Mouse (Mus musculus) small intestine, adult 10 weeks (tissue): ENCODE results near the gene Trim5. TPM values are rescaled to one million over a fixed set of nuclear protein-coding genes. Genes with fewer than 3 reads are reported as not detected.

Experiments used
- polyA plus RNA-seq: library from polyadenylated mRNA; stranded (reverse); fragments of 350-450 nt; fragmentation: Illumina TruSeq; extraction: RNeasy Lipid Tissue Mini Kit (QIAGEN cat#74804); gene quantifications from one replicate; pipeline ENCODE4 v1.2.3, GENCODE M21; 2014; ENCODE audit warnings: low replicate concordance

The Trim5 gene
- 27.1 TPM for polyA plus RNA-seq

DNA sequence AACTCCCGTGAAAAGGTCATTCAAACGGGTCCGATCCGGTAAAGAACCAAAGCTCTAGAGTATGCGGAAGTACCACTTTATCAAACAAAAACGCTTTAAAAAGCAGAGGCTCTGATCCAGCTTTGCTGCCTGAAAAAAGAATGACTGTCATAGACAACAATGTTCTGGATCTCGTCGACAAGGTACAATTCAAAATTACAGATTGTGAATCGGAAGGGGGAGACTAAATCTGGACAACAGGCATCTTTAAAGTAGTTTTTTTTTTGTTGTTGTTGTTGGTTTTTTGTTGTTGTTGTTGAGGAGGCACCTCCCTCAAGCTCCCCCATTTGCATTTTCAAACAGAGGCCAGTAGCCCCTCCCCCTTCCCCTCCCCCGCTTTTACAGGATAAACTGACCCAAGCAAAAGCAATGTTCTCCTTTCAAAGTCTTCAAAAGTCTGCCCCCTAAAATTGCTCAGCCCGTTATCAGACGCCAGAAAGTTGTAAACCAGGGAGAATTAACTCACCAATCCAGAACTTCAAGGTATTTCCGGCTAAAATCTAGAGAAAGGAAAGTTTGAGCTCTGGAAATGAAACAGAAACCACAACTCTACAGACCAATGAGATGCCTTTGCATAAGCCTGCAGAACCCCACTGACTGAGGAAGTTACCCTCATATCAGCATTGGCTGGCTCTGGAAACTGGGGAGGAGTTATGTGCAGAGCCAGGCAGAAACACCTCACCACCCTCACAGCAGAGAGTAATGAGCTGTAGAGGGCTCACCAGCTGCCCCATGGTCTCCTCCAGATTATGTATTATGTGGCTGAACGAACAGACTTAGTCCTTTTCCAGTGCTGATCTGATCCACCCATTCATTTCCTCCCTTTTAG is at the start of gene Trim5:
Gene Trim5 (minus strand): TSS at position 519 of the 868 bp plus-strand sequence.

DNA sequence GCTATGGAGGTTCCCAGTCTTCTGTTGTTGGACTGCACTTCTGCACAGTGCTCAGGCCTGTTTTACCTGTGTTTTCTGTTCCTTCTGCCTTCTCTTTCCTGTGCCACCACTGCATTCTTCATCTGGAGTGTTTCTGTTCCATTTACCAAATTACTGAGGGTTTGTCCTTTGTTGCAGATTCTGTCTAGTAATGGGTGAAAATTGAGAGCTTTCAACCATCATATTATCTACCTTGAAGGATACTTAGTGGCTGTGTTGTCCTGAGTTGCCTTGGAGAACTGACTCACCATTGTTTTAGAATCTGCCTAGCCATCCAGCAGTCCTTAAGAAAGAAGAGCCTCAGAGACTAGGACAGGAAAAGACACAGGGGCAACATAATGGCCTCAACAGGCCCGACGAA is 41.3 kb upstream of the Trim5 start, which contains the start of gene Trim34b:
Gene Trim34b (plus strand): TSS at position 301 of the 400 bp plus-strand sequence.

DNA sequence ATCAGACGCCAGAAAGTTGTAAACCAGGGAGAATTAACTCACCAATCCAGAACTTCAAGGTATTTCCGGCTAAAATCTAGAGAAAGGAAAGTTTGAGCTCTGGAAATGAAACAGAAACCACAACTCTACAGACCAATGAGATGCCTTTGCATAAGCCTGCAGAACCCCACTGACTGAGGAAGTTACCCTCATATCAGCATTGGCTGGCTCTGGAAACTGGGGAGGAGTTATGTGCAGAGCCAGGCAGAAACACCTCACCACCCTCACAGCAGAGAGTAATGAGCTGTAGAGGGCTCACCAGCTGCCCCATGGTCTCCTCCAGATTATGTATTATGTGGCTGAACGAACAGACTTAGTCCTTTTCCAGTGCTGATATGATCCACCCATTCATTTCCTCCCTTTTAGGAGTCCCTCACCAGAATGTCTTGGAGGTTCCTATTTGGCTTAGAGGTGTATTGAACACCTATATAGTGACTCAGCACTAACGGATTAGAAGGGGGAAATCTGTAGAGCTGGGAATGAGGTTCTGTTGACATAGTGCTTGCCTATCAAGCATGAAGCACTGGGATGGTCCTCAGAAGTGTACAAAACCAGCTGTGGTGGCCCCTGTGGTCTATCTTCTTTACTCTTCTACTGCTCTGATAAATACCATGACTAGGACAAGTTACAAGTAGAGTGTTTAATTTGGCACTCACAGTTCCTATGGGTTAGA is 27.6 kb upstream of the Trim5 start, which contains the start of gene Trim12a:
Gene Trim12a (minus strand): TSS at position 98 of the 712 bp plus-strand sequence.

DNA sequence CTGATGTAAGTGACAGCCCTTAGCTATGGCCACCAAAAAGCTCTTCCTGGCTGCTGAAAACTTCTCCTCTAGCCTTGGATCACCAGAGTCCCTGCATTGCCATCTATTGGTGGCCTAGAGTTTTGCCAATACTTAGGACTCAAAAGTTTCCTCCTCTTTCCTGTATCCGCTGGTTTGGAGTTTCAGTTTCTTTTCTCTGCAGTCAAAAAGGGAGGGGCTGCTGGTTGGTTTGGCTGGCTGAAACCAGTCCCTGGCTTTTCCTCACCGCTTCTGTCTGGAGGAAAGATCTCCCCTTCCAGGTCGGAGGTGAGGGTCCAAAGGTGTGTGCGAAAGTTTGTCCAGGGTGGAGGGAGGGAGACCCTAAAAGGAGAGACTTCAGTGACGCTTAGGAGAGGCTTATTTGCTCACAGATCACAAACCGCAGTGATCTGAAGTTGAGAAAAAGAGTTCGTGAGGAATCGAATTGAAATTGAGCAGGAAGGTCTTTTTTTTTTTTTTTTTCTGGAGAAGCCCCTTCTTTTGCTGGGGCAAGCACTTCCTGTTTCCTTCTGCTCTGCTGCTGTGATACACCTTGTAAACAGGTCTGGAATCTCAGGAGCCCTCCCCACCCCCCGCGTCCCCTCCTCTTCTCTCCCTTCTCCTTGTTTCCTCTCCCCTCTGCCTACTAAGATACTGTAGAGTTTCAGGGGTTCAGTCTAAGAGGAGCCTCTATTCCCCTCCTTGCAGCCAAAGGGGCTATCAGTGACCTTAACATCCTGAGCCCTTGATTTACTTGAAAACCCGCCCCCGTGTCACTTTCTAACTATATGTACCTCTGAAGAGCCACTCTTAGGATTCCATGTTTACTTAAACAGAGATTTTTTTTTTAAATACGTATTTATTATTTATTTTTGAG is 43.4 kb downstream of the Trim5 start, which contains the start of gene Trim34a:
Gene Trim34a (plus strand): TSS at position 171 of the 895 bp plus-strand sequence.

DNA sequence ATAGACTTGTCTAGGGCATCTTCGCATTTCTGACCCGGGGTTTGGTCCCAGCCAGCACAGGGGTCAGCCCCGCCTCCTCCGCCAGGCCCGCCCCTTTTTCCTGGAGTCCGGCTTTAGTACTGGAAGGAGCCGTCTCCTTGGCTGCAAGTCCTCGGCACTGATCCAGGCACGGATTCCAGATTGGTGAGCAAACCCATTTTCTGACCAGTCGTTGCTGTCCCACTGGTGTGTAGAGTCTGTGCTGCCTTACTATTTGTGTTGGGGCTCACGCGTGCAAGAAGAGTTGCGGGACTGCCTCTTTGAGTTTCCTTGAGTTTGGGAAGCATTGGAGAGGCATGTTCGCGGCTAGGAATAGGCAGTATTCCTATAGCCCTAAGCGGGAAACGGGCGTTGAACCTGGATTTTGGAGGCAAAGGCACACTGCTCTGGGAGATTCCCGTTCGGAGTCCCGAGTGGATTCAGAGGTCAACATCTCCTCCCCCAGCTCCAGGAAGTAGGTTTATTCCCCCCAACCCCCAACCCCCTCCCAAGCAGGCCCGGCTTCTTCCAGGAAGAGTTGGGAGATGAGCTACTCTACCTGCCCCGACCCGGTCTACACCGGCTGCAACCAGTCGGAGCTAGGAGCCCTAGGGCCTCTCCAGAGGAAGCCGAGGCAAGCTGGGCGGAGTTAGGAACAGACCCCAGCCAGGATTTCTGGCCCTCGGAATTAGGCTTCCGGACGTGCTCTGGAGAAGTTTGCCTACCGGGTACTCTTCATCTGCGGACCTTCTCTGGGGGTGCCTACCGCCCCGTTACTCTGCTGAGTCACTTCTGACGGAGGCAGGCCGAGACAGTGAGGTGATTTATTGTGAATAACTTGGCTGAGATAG is 69.0 kb downstream of the Trim5 start, which contains the start of gene Trim6:
Gene Trim6 (plus strand): TSS at position 93 of the 869 bp plus-strand sequence.

Other genes starting within 250 kb of the Trim5 start
- not detected for gene Olfr642, start 235.4 kb downstream of the Trim5 start, polyA plus RNA-seq
- gene 4930516K23Rik, start 226.6 kb downstream of the Trim5 start, polyA plus RNA-seq, result not detected
- gene Olfr644, start 216.2 kb downstream of the Trim5 start, polyA plus RNA-seq, result not detected
- not detected for gene Olfr645, start 202.6 kb downstream of the Trim5 start, polyA plus RNA-seq
- not detected for gene Olfr646, start 183.2 kb downstream of the Trim5 start, polyA plus RNA-seq
- not detected for gene Ubqln5, start 158.3 kb downstream of the Trim5 start, polyA plus RNA-seq
- not detected for gene Olfr643, start 150.7 kb downstream of the Trim5 start, polyA plus RNA-seq
- gene Ubqln3, start 144.8 kb downstream of the Trim5 start, polyA plus RNA-seq, result not detected
- gene Ubqlnl, start 137.5 kb downstream of the Trim5 start, polyA plus RNA-seq, result not detected
- not detected for gene Olfm5, start 123.3 kb downstream of the Trim5 start, polyA plus RNA-seq
- 0.19 TPM for gene Olfr648, start 104.7 kb downstream of the Trim5 start, polyA plus RNA-seq
- gene Olfr649, start 92.1 kb downstream of the Trim5 start, polyA plus RNA-seq, result not detected
- 2.7 TPM for gene Trim6, start 69.3 kb downstream of the Trim5 start, polyA plus RNA-seq
- 39.9 TPM for gene Trim34a, start 43.6 kb downstream of the Trim5 start, polyA plus RNA-seq
- 70.7 TPM for gene Trim12a, start 27.4 kb upstream of the Trim5 start, polyA plus RNA-seq
- not detected for gene Trim34b, start 41.4 kb upstream of the Trim5 start, polyA plus RNA-seq
- 86.4 TPM for gene Trim12c, start 65.3 kb upstream of the Trim5 start, polyA plus RNA-seq
- gene Trim30b, start 81.8 kb upstream of the Trim5 start, polyA plus RNA-seq, result 1.3 TPM
- 1.4 TPM for gene Trim30c, start 112.7 kb upstream of the Trim5 start, polyA plus RNA-seq
- 56.4 TPM for gene Trim30a, start 177.1 kb upstream of the Trim5 start, polyA plus RNA-seq
- 390 TPM for gene Trim30d, start 219.8 kb upstream of the Trim5 start, polyA plus RNA-seq